Mouse (Mus musculus): ENCODE results near the gene Gtf2h3.
"Not testable (repeated sequence)": the region's sequence is repeated elsewhere in the genome, so short reads cannot be mapped to it uniquely, and the experiment has no call there.

Gtf2h3 gene

DNA sequence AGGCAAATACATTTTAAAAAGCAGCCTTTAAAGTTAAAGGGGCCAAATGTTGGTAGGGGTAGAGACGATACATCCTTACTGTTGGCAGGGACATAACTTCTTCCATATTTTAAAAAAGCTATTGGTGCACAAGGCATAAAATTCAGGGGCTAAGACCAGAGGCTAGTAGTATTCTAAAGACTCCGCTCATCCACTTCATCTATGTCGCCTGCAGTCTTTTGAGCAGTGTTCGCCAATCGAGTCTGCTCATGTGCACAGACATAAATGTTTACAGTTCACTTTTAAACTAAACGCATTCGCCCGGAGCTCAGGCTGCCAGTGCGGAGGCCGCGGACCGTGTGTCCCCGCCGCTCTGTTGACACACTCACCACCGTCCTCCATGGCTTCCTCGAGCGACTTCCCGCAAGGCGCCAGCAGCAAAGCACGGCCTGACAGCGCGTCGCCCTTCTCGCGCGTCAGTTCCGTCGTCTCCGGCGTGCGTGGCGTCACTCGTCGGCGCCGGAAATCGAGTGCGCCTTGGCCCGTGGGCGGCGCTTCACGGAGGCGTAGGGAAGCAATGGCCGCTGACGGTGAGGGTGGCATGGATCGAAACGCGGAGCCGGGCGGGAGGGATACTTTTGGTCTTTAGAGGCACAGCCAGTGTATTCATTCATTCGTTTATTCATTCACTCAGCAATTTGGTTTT is at the start of gene Gtf2h3, which contains the start of gene Eif2b1:
Gene Gtf2h3 (plus strand): TSS at position 508 of the 685 bp plus-strand sequence.
Gene Eif2b1 (minus strand): TSS at position 499 of the 685 bp plus-strand sequence.
- peak; percentile 94 to 97 for DNase-seq

DNA sequence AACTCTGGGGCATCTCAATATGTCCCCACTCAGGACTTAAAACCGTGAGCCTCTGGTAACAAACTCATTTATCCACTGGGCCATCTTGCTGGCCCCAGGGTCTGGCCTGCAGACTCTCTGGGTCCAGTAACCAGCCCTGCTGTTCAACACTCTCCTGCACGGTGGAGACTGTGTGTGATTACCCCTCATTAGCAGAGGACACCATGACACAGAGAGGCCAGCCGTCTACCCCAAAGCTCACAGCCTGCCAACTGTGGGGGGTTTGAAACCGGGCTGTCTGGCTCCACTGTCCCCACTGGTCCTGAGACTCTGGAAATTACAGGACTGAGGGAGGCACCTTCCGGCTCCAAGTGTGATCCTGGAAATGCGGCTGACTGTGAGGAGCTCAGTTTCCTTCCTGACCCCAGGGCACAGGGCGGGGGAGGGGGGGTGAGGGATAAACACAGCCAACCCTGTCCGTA is 49.7 kb upstream of the Gtf2h3 start:
- DNase-seq, result peak; percentile 61 to 73

DNA sequence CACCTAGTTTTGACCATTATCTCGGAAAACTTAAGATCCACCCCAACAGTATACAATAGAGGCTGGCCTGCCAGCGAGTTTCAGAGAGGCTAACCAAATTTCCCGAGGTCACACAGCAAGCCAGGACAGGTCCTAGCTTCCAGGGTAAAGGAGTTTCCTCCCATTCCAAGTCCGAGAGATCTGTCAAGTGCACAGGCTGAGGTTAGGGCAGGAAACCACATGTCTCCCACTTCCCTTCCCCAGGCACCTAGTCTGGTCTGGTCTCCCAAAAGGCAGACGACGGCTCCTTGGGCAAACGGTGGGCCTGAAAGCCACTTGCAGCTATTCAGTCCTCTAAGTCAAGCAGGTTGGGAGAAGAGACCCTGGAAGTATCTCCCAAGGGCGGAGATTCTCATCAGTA is 49.2 kb upstream of the Gtf2h3 start:
- DNase-seq, result peak in 1 of 2 experiments; percentile 40

DNA sequence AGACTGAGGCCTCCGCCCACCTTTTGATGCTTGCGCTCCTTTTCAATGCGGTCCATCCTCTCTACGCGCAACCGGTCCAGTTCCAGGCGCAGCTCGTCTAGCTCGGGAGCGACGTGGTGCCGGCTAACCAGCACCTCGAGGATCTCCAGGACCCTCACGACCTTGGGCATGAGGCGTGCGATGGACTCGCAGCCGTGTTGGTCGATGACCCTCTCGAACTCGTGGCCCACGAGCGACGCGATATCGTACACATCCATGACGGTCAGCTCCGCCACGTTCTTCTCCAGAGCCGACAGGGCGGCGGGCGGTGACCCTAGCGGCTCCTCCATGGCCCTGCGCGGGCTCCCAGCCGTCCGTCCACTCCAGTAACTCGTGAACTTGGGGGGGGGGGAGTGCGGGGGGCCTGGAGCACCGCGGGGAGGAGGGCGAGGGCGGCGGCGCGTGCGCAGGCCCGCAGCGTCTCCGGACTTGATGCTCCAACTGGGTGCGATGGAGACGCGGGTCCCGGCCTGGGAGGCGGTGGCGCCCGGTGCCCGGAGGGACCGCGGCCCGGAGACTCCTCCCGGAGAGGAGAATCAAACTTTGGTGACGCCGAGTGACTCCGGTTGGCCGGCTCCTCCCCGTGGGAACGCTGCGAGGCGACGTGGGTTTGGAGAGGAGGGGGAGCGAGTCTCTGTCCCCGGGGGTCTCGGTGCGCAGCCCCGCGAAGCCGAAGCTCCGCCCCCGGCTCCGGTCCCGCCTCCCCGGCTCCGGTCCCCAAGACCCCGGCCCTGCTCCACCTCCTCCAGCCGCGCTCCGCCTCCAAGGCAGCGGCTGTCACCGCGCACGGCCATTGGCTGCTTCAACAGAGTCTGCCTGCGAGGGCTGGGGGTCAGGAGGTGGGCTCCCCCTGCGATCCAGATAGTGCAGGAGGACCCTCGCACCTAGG is 48.0 kb upstream of the Gtf2h3 start, which contains the start of gene Rilpl1:
Gene Rilpl1 (minus strand): TSS at position 737 of the 928 bp plus-strand sequence.
- DNase-seq, result peak; percentile 82 to 91

DNA sequence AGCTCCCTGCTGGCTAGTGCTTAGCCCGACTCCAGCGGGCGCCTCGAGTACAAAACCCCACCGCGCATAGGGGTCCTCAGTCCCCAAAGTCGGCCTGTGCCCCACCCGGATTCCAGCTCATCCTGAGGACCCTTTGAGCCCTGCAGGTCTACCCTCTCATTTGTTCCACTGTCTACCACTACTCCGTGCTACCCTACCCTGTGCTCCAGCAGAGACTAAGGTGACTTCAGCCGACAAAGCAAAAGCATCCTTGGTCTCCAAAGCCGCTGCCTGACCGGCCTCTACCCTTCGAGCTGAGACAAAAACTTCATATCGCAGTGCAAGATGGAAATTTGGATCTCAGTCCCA is 47.4 kb upstream of the Gtf2h3 start:
- no peak for DNase-seq

DNA sequence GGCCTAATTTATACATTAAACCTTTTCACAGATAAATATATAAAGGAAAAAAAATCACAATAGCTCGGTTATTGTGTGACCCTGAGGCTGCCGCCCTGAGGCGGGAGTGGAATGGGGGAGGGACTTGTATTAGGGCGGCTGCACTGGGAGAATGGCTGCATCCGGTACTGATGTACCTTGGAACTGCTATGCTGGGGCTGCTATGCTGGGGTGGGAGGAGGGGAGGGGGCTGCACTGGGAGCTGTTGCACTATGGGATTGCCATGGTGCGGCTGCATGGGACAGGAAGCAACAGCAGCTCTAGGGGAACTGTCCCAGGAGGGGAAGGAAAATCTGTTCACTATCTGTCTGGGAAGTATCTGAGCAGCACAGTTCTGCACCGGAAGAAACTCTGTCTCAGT is 46.5 kb upstream of the Gtf2h3 start:
- peak in 1 of 2 experiments; percentile 41 for DNase-seq

DNA sequence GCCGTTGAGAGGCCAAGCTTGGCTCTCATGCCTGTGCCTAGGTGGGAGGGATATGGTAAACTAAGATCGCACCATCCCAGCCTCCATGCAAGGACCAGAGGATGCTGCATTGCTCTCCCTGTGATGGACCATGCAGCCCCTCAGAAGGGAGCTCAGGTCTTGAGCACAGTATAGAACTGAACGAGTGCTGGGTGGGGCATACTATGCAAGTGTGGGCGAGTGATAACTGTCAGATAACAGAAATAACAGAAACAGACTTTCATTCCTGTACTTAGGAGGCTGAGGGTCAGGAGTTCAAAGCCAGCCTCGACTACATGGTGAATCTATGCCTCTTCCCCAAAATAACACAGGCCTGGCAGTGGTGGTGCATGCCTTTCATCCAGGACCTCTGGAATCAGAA is 43.9 kb upstream of the Gtf2h3 start:
- DNase-seq, result no peak

DNA sequence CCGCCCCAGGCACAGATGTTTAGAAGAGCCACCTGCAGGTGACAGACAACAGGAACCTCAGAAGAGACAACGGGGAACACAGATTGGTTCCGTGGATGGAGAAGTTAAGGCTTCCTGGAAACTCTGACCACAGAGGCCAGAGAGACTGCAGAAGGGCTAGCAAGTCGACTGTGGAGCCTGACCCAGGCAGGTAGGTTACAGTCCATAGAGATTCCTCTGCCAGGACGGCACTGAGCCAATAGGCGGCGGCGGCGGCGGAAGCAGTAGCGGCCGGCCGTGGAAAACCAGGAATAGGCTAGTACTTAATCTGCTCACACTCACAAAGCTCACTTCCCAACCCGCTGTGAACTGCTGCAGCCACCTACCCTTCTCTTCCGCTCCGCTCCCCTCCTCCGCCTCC is 42.2 kb upstream of the Gtf2h3 start:
- peak; percentile 85 to 90 for DNase-seq

DNA sequence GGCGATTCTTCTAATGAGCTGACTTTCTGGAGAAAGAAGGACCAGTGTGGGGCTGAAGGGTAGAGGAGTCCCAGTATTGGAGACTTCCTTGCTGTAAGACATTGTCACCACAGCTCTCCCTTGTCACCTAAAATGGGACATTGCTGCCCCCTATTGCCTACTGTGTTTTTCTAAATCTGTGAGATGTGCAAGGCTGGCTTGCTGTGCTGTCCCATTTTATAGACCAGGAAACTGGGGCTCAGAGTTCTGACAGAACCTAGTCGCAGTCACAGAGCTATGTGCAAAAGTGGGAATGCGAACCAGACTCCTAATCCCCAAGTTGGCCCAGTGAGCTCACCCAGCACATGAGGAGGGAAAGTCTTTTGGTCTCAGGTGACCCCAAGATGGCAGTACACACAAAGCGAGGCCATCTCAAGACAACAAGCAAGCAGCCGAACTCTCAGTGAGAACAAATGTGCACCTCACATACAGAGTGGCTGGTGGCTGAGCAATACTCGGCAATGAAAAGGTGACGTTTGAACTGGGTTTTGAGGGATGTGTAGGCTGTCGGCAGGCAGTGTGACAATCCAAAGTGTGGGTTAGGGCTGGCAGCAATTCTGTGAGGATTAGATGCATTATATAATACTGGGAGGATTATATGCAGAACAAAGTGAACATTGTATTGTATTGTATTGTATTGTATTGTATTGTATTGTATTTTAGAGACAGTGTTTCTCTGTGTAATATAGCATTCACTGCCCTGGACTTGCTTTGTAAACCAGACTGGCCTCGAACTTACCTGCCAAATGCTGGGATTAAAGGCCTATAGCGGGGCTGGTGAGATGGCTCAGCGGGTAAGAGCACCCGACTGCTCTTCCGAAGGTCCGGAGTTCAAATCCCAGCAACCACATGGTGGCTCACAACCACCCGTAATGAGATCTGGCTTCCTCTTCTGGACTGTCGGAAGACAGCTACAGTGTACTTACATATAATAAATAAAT is 39.8 kb upstream of the Gtf2h3 start:
- peak; percentile 81 for DNase-seq

DNA sequence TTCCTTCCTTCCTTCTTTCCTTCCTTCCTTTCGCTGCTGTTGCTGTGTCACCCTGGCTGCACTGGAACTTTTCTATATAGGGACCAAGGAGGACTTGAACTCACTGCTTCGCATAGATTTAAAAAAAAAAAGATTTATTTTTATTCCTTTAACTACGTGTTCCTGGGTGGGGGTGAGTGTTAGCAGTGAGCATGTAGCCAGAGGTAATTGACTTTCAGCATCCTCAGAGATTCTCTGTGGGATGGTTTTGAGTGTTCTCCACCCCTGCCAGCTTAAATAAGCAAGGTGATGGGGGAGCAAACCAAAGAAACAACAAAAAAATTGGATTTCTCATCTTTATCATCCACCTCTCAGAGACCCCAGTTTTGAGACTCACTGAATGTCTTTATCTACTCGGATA is 39.0 kb upstream of the Gtf2h3 start:
- DNase-seq, result no peak

DNA sequence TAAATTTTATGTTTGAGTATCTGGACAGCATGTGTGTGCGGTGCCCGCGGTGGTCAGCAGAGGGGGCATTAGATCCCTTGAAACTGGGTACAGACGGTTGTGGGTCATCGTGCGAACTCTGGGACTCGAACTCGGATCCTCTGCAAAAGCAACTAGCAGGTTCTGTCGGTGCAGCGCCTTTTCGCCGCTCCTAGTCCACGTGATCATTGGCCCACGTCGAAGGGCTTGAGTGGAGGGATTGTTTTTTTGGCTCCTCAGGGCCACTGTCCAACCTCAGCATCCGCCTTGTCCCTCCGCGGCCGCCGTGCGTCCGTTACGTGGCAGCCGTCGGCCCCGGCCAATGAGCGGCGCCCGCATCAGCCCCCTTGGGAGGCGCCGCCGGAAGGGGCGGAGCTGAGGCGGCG is 38.6 kb upstream of the Gtf2h3 start, which contains the start of gene Tmed2:
Gene Tmed2 (plus strand): TSS at position 313 of the 404 bp plus-strand sequence.
- peak; percentile 97 for DNase-seq

DNA sequence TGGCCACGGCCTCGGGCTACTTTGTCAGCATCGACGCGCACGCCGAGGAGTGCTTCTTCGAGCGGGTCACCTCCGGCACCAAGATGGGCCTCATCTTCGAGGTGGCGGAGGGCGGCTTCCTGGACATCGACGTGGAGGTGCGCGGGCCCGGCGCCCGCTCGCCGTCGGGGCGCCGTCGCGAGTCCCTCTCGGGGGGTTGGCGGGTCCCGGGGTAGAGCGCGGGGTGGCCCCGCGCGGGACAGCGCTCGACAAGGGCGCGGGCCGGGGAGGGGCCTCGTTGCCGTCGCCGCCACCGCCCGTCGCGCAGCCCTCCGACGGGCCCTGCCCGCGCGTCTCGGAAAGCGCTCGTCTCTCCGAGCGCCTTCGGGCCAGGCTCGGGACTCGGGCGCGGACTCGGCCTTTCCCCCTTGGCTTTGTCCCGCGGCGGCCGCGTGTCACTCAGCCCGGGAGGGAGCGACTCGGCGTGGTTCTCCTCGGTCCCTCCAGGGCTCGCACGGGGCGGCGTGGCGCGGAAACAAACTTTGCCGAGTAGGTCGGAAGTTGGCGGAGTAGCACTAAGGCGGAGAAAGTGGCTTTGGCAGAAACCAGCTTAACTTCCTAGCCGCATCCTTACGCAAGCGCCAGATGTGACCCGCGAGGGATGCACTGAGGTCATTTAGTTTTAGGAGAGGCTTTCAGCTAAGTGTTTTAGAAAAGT is 37.9 kb upstream of the Gtf2h3 start:
- DNase-seq, result peak; percentile 80 to 91

DNA sequence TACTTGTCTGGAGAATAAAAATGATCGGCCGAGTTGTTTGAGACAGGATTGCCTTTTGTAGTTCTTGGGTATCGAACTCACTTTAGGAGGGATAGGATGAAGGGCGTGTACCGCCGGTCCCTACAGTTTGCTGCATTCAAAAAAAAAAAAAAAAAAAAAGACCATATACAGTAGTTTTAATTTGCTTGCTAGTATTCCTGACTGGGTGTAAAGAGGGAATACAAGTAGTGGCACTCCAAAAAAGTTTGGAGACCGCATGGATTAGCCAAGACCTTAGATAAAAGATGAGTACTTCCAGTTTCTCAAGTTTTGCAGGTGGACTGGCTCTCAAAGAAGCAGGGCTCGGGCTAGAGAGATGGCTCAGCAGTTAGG is 37.4 kb upstream of the Gtf2h3 start:
- DNase-seq, result no peak

DNA sequence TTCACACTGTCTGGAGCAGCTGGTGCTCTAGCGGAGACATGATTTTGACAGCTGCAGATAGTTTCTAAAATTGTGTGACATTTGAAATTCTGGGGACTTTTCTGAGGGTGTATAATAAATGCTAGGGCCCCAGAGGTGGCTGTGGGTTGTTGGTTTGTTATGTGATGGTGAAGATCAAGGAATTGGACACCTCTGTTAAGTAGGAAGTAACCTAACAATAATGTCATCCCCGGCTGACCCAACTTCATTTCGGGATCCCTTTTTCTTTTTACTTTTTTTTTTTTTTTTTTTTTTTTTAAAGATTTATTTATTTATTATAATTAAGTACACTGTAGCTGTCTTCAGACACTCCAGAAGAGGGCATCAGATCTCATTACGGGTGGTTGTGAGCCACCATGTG is 28.2 kb upstream of the Gtf2h3 start:
- not testable (repeated sequence) for DNase-seq

DNA sequence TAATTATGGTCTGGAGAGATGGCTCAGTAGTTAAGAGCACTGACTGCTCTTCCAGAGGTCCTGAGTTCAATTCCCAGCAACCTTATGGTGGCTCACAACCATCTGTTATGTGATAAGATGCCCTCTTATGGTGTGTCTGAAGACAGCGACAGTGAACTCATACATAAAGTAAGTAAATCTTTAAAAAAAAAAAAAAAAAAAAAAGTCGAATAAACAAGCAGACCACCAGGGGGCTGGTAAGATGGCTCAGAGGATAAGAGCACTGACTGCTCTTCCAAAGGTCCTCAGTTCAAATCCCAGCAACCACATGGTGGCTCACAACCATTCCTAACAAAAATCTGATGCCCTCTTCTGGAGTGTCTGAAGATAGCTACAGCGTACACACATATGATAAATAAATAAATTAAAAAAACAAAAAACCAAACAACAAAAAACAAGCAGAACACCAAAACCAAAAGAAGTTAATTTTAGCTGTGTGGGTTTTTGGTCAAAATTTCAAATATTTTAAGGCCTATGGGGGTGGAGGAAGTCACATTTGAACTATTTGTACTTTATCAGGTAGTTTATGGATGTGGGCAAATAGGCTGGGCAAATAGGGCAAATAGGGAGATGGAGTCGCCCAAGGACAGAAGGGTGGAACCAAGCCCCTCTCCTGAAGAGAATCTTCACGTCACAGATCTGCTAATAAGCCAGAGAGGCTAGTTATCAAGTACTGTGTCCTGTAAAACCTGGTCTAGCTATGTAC is 27.4 kb upstream of the Gtf2h3 start:
- not testable (repeated sequence) for DNase-seq

DNA sequence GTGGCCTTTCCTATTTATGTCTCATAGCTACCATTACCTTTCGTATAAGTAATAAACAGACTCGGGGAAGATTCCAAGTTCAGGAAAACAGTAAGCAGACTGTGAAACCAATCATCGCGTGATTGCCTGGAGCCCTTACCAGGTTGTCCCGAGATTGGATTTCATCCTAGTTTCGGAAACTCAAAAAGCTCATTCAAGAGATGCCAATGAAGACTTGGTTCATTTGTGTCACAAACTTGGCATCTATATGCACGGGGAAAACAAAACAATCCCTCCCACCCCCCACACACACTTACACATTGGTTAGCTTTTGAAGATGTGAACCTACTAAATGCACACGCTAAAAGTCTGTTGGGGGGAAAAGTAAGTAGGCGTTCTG is 26.9 kb upstream of the Gtf2h3 start:
- DNase-seq, result no peak

DNA sequence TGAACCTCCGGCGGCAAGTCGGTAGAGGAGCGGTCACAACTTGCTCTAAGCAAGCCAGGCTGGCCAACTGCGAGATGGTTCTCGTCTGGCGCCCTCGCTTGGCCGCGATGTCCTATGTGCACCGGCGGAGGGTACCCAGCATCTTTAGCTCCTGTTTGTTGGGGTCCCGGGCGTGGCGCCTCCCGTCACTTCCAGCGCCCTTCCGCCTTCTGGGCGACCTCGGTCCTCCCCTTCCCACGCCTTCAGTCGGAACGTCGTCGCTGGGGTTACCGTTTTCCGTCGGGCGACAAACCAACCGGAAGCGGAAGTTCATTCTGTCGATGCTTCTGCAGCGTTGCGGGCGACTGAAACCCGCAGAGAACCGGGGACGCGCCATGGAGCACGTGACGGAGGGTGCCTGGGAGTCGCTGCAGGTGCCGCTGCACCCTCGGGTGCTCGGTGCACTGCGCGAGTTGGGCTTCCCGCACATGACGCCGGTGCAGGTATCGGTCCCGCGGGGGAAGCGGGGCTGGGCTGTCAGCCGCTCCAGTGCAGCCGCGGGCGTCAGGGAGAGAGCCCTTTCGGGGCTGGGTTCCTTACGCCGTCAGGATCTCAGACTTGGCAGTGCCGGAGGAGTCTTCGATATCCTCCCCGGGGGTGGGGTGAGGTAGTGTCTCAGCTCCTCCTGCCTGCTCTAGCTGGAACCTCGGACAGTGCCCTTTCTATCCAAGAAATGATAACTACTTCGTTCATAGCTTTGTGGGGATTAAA is 26.2 kb upstream of the Gtf2h3 start, which contains the start of gene Ddx55:
Gene Ddx55 (plus strand): TSS at position 307 of the 750 bp plus-strand sequence.
- DNase-seq, result peak; percentile 91 to 92

DNA sequence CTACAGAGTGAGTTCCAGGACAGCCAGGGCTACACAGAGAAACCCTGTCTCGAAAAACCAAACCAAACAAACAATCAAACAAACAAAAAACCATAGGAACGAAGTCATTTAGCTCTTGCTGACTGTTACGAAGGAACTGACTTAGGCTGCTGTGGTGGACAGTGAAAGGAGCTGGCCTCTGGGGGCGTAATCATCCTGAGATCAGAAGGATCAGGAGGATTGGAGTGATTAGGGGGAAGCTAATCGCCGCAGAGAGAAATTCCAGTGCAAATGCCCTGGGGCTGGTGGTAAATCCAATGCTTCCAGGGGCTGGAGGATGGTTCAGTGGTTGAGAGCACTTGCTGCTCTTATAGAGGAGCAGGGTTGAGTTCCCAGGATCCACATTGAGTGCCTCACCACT is 25.3 kb upstream of the Gtf2h3 start:
- no peak for DNase-seq

DNA sequence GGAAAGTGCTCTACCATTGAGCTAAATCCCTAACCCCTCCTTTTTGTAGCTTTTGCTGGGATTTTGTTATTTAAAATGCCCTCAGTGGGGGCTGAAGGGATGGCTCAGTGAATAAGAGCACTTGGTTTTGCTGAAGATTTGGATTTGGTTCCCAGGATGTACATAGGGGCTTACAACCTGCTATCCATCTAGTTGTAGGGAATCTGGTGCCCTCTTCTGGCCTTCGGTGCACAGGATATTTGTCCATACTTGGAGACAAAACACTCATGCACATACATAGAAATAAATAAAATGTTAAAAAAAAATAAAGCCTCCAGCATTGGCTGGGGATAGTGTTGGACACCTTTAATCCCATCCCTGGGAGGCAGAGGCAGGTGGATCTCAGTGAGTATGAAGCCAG is 23.8 kb upstream of the Gtf2h3 start:
- DNase-seq, result peak; percentile 20 to 60

DNA sequence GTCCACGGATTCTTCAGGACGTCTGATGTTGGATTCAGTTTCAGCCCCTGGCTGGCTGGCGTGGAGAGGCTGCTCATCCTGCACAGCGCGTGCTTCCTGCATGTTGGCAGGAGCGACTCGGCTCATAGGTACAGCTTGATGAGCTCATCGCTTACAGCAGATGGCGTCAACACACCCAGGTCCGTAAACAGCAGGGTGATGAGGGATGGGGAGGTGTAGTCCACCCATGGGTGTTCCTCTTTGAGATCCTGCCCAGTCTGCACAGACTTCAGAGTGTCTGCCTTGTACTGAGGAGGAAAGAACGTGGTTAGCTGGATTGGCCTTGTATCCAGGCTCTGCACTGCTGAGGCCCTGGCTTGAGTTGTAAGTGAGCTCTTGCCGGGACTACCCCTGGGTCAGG is 7.9 kb upstream of the Gtf2h3 start:
- no peak for DNase-seq

Data from kidney, postnatal 36 days (tissue).